13 mouse cellular contexts compared by ENCODE assay signal in genomic region chr5:72871114-72871513, GRCm38 (mm10). TPM values are rescaled to one million over a fixed set of nuclear protein-coding genes. Genes with fewer than 3 reads are reported as not detected.
DNase-seq lines count a peak whose midpoint lies in the region; ATAC-seq and TF ChIP-seq lines count a peak whose summit lies in the region.
"Had no signal": no experiment of that assay in that cellular context is flagged by ENCODE, and none has a peak within 500 bp of the region (broad histone marks: within the 10 kb centered on the region; RNA-seq: fewer than 3 reads in every experiment).

No protein-coding gene starts in this region.

- no peaks in the 10 kb centered on the region for H3K27me3 ChIP-seq in hindbrain, postnatal 0 days (ENCODE audit: insufficient read depth, low read length)
- H3K27me3 ChIP-seq in hindbrain, embryonic 11.5 days (ENCODE audit: control insufficient read depth, insufficient read depth, low read length), result peaks cover 15% of the 10 kb centered on the region
- H3K27me3 ChIP-seq in midbrain, postnatal 0 days (ENCODE audit: insufficient read depth, low read length), result peaks cover 5% of the 10 kb centered on the region; the same call in 1 of the 2 replicates
- H3K27me3 ChIP-seq in midbrain, embryonic 11.5 days (ENCODE audit: control insufficient read depth, insufficient read depth, low read length), result peaks cover 17% of the 10 kb centered on the region
- peaks cover 9% of the 10 kb centered on the region for H3K27me3 ChIP-seq in hindbrain, embryonic 16.5 days (replicated peaks; ENCODE audit: control insufficient read depth, insufficient read depth, low read length)

- no peak overlapping the region for H3K9ac ChIP-seq in hindbrain, postnatal 0 days (replicated peaks; ENCODE audit: low read length)
- H3K9ac ChIP-seq in hindbrain, embryonic 11.5 days (ENCODE audit: low read depth, low read length), result no peak overlapping the region
- no peak overlapping the region for H3K9ac ChIP-seq in midbrain, postnatal 0 days (replicated peaks; ENCODE audit: low read length, poor library complexity, severe bottlenecking)
- H3K9ac ChIP-seq in midbrain, embryonic 11.5 days (ENCODE audit: low read length), result no peak overlapping the region
- H3K9ac ChIP-seq in hindbrain, embryonic 16.5 days (ENCODE audit: low read depth, low read length), result no peak overlapping the region
- H3K9ac ChIP-seq: midbrain, embryonic 13.5 days; neural tube, embryonic 12.5 days had no signal

- H3K4me3 ChIP-seq in hindbrain, postnatal 0 days (ENCODE audit: low read length), result no peak overlapping the region
- H3K4me3 ChIP-seq in hindbrain, embryonic 11.5 days (ENCODE audit: low read depth, low read length), result no peak overlapping the region
- no peak overlapping the region for H3K4me3 ChIP-seq in midbrain, postnatal 0 days (ENCODE audit: low read depth, low read length)
- H3K4me3 ChIP-seq in midbrain, embryonic 11.5 days (ENCODE audit: low read depth, low read length), result no peak overlapping the region
- no peak overlapping the region for H3K4me3 ChIP-seq in hindbrain, embryonic 16.5 days (ENCODE audit: low read length)
- H3K4me3 ChIP-seq: midbrain, embryonic 13.5 days; neural tube, embryonic 12.5 days had no signal

- no peak for ATAC-seq in hindbrain, postnatal 0 days
- no peak for ATAC-seq in hindbrain, embryonic 11.5 days (ENCODE audit: low FRiP score)
- ATAC-seq in midbrain, postnatal 0 days (ENCODE audit: low FRiP score), result no peak
- no peak for ATAC-seq in midbrain, embryonic 11.5 days (ENCODE audit: low FRiP score)
- ATAC-seq in hindbrain, embryonic 16.5 days, result no peak
- ATAC-seq: midbrain, embryonic 13.5 days had no signal

- peaks cover 7% of the 10 kb centered on the region; the same call in 1 of the 2 replicates for H3K4me1 ChIP-seq in hindbrain, postnatal 0 days (ENCODE audit: insufficient read depth, low read length)
- no peaks in the 10 kb centered on the region for H3K4me1 ChIP-seq in hindbrain, embryonic 11.5 days (replicated peaks; ENCODE audit: control insufficient read depth, insufficient read depth, low read length)
- 0 out of 2 replicates have a peak, but pooled peaks cover 2% of the 10 kb centered on the region for H3K4me1 ChIP-seq in midbrain, postnatal 0 days (ENCODE audit: insufficient read depth, low read length)
- peaks cover 2% of the 10 kb centered on the region; the same call in 1 of the 2 replicates for H3K4me1 ChIP-seq in midbrain, embryonic 11.5 days (ENCODE audit: control insufficient read depth, insufficient read depth, low read length)
- peaks cover 7% of the 10 kb centered on the region for H3K4me1 ChIP-seq in hindbrain, embryonic 16.5 days (ENCODE audit: control insufficient read depth, insufficient read depth, low read depth, low read length)

- no peaks in the 10 kb centered on the region for H3K36me3 ChIP-seq in hindbrain, postnatal 0 days (ENCODE audit: insufficient read depth, low read length)
- no peaks in the 10 kb centered on the region for H3K36me3 ChIP-seq in hindbrain, embryonic 11.5 days (ENCODE audit: control insufficient read depth, insufficient read depth, low read length)
- H3K36me3 ChIP-seq in midbrain, postnatal 0 days (ENCODE audit: insufficient read depth, low read length), result no peaks in the 10 kb centered on the region
- H3K36me3 ChIP-seq in midbrain, embryonic 11.5 days (ENCODE audit: control insufficient read depth, insufficient read depth, low read length), result no peaks in the 10 kb centered on the region
- H3K36me3 ChIP-seq in hindbrain, embryonic 16.5 days (ENCODE audit: control insufficient read depth, insufficient read depth, low read length), result no peaks in the 10 kb centered on the region
- H3K36me3 ChIP-seq: midbrain, embryonic 13.5 days; neural tube, embryonic 12.5 days had no signal

- no peak for DNase-seq in hindbrain, postnatal 0 days (ENCODE audit: low spot score)
- DNase-seq in hindbrain, embryonic 11.5 days (ENCODE audit: low spot score), result no peak
- no peak for DNase-seq in midbrain, postnatal 0 days (ENCODE audit: low spot score)
- no peak for DNase-seq in midbrain, embryonic 11.5 days (ENCODE audit: low spot score, missing footprints)
- peak; percentile 38 for DNase-seq in ZHBTc4 (ENCODE audit: low read depth, low spot score)
- DNase-seq in testis, postnatal 14 days (ENCODE audit: low spot score), result peak; percentile 60
- DNase-seq in cerebellum, adult 11 months, result no peak
- DNase-seq: cerebellum, postnatal 36 days; heart, postnatal 10 days; kidney, adult 11 months had no signal

- peak; percentile 46; the same call in 1 of the 2 replicates for TF ChIP-seq CTCF in hindbrain, postnatal 0 days (IDR thresholded peaks at IDR 0.05; ENCODE audit: low read depth)
- TF ChIP-seq CTCF in midbrain, postnatal 0 days (IDR thresholded peaks at IDR 0.05), result peak; percentile 53

- H3K4me2 ChIP-seq in hindbrain, postnatal 0 days (ENCODE audit: low read depth, low read length), result no peak overlapping the region
- H3K4me2 ChIP-seq in hindbrain, embryonic 11.5 days (replicated peaks; ENCODE audit: low read depth, low read length), result no peak overlapping the region
- H3K4me2 ChIP-seq in midbrain, postnatal 0 days (ENCODE audit: low read depth, low read length, poor library complexity, severe bottlenecking), result no peak overlapping the region
- H3K4me2 ChIP-seq in midbrain, embryonic 11.5 days, result no peak overlapping the region
- no peak overlapping the region for H3K4me2 ChIP-seq in hindbrain, embryonic 16.5 days (ENCODE audit: low read length)
- H3K4me2 ChIP-seq: midbrain, embryonic 13.5 days; neural tube, embryonic 12.5 days had no signal

- no peaks in the 10 kb centered on the region for H3K9me3 ChIP-seq in hindbrain, postnatal 0 days (ENCODE audit: low read length)
- no peaks in the 10 kb centered on the region for H3K9me3 ChIP-seq in hindbrain, embryonic 11.5 days (ENCODE audit: control insufficient read depth, low read length)
- H3K9me3 ChIP-seq in midbrain, postnatal 0 days (ENCODE audit: low read length), result 0 out of 2 replicates have a peak, but pooled peaks cover 2% of the 10 kb centered on the region
- no peaks in the 10 kb centered on the region for H3K9me3 ChIP-seq in midbrain, embryonic 11.5 days (ENCODE audit: control insufficient read depth, low read length)
- H3K9me3 ChIP-seq in hindbrain, embryonic 16.5 days (ENCODE audit: control insufficient read depth, low read length), result no peaks in the 10 kb centered on the region
- H3K9me3 ChIP-seq: midbrain, embryonic 13.5 days; neural tube, embryonic 12.5 days had no signal

- H3K27ac ChIP-seq in hindbrain, postnatal 0 days, result no peak overlapping the region
- H3K27ac ChIP-seq in hindbrain, embryonic 11.5 days (ENCODE audit: low read depth, low read length), result no peak overlapping the region
- no peak overlapping the region for H3K27ac ChIP-seq in midbrain, postnatal 0 days (ENCODE audit: low read depth, low read length)
- H3K27ac ChIP-seq in midbrain, embryonic 11.5 days (ENCODE audit: low read depth, low read length), result no peak overlapping the region
- H3K27ac ChIP-seq in hindbrain, embryonic 16.5 days (ENCODE audit: low read depth, low read length), result no peak overlapping the region
- H3K27ac ChIP-seq: midbrain, embryonic 13.5 days; neural tube, embryonic 12.5 days had no signal

- 80% methylated on average over 4 of the region's 4 CpGs for WGBS in hindbrain, postnatal 0 days
- WGBS in hindbrain, embryonic 11.5 days, result 73% methylated on average over 4 of the region's 4 CpGs
- 76% methylated on average over 4 of the region's 4 CpGs for WGBS in midbrain, postnatal 0 days
- WGBS in midbrain, embryonic 11.5 days, result 81% methylated on average over 4 of the region's 4 CpGs
- WGBS in hindbrain, embryonic 16.5 days, result 82% methylated on average over 4 of the region's 4 CpGs

RNA-seq across cellular contexts. Expression of gene Tec, which starts 2.8 kb away (rescaled TPM):
- total RNA-seq in hindbrain, postnatal 0 days (2014; rRNA removed), result 3.0 and 4.9 TPM in 2 replicates
- polyA plus RNA-seq in hindbrain, postnatal 0 days (2015; fragmentation: Nextera tagmentation; extraction: Ambion mirVana), result 3.6 and 5.0 TPM in 2 replicates
- polyA plus RNA-seq in hindbrain, embryonic 11.5 days (2014; fragmentation: Nextera tagmentation; extraction: Ambion mirVana), result 5.3 and 5.4 TPM in 2 replicates
- 3.9 and 5.4 TPM in 2 replicates for total RNA-seq in midbrain, postnatal 0 days (2014; rRNA removed)
- polyA plus RNA-seq in midbrain, postnatal 0 days (2015; fragmentation: Nextera tagmentation; extraction: Ambion mirVana), result 2.3 TPM in 2 replicates
- 3.3 and 4.5 TPM in 2 replicates for polyA plus RNA-seq in midbrain, embryonic 11.5 days (2014; fragmentation: Nextera tagmentation; extraction: Ambion mirVana)
- 8.4 and 9.8 TPM in 2 replicates for polyA plus RNA-seq in hindbrain, embryonic 16.5 days (2015; fragmentation: Nextera tagmentation; extraction: Ambion mirVana)

RNA-seq across cellular contexts. Expression of gene Slain2, which starts 43.0 kb away (rescaled TPM):
- total RNA-seq in hindbrain, postnatal 0 days (2014; rRNA removed), result 37.4 and 37.5 TPM in 2 replicates
- polyA plus RNA-seq in hindbrain, postnatal 0 days (2015; fragmentation: Nextera tagmentation; extraction: Ambion mirVana), result 10.0 and 11.2 TPM in 2 replicates
- 26.4 and 26.7 TPM in 2 replicates for polyA plus RNA-seq in hindbrain, embryonic 11.5 days (2014; fragmentation: Nextera tagmentation; extraction: Ambion mirVana)
- 42.2 and 46.2 TPM in 2 replicates for total RNA-seq in midbrain, postnatal 0 days (2014; rRNA removed)
- 9.9 and 10.8 TPM in 2 replicates for polyA plus RNA-seq in midbrain, postnatal 0 days (2015; fragmentation: Nextera tagmentation; extraction: Ambion mirVana)
- polyA plus RNA-seq in midbrain, embryonic 11.5 days (2014; fragmentation: Nextera tagmentation; extraction: Ambion mirVana), result 27.5 and 28.2 TPM in 2 replicates
- polyA plus RNA-seq in hindbrain, embryonic 16.5 days (2015; fragmentation: Nextera tagmentation; extraction: Ambion mirVana), result 12.6 and 14.2 TPM in 2 replicates

Comparison
In these comparisons a context has a peak if more than half of its experiments do, and no peak if none do; other contexts are left out.
1. DNase-seq: peak in ZHBTc4 (single experiment) and testis, postnatal 14 days (single experiment); none in hindbrain, postnatal 0 days (single experiment), hindbrain, embryonic 11.5 days (single experiment), midbrain, postnatal 0 days (single experiment), midbrain, embryonic 11.5 days (single experiment) and cerebellum, adult 11 months (single experiment).